Mouse (Mus musculus) liver, embryonic 14 days (tissue): ENCODE measurements around the gene Knop1. TPM values are rescaled to one million over a fixed set of nuclear protein-coding genes. Genes with fewer than 3 reads are reported as not detected.

Source experiments
- polyA plus RNA-seq: library from polyadenylated mRNA; depleted of rRNA; stranded (reverse); fragments of >200 nt; gene quantifications from 2 replicates; pipeline ENCODE4 v1.2.3, GENCODE M21; 2012; rRNA removed

The Knop1 gene
- 10.6 and 12.1 TPM in 2 replicates for polyA plus RNA-seq

DNA sequence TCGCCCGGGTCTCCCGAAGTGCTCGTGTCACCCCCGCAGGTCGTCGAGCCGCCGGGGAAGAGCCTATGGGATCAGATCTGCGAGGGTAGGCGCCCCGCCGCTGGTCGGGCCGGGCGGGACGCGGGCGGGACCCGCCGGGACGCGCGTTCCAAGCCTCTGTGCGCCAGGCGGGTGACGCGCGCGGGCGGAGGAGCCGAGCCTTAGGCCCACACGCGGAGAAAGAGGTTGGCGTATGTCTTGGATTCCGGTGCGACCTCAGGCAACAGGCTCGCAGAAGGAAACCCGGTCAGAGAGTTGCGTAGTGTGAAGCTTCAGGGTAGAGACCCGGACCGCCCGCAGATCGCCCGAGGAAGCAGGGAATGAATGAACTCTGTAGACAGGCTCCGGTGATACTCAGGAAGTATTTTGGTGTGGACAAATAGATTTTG, at the start of gene Knop1:
Knop1 (minus strand) TSS at position 378 of the 428 bp plus-strand sequence.

DNA sequence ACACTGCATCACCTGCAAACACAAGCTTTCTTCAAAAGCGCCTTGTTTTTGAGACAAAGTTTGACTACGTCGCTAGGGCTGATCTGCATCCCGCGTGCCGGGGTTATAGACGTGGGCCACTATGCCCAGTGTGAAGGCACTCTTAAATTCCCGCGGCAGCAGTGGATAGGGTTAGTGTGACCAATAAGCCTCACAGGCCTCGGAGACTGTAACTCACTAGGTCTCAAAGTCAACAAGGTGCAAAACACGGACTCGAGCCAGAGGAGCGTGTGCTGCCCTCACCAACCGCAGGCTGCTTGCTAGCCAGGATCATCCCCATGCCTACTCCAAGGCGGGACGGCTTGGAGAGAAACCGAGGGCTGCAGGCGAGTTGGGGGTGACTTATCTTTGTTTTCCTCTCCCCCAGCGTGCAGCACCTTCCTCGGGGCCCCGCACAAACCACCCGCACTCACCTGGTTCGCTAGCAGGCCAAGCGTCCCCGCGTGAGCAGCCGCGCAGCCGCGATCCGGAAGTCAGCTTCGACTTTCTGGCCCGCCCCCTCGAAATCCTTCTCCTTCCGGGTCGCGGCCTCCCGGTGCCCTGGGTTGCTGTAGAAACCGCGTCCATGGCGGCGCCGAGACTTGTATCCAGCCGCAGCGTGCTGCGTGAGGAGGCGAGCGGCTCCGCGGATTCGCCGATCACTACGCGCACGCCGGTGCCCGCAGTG, 730 bp downstream of the Knop1 start, which contains the start of gene Iqck:
Iqck (plus strand) TSS at position 582 of the 706 bp plus-strand sequence.

Other genes with a start within 250 kb of the Knop1 start
- gene Gde1, start 150.5 kb downstream of the Knop1 start, polyA plus RNA-seq: 26.3 and 30.1 TPM in 2 replicates
- 13.4 and 16.2 TPM in 2 replicates for gene Ccp110, start 143.7 kb downstream of the Knop1 start, polyA plus RNA-seq
- gene Vps35l, start 116.0 kb downstream of the Knop1 start, polyA plus RNA-seq: 20.6 and 26.5 TPM in 2 replicates
- 0.29 and 0.32 TPM in 2 replicates for gene Iqck, start 502 bp downstream of the Knop1 start, polyA plus RNA-seq
- gene Gprc5b, start 139.0 kb upstream of the Knop1 start, polyA plus RNA-seq: 0.55 TPM in 2 replicates